Mouse (Mus musculus) thymus, adult 2 months (tissue): ENCODE measurements around the gene Bcl2l13. TPM values are rescaled to one million over a fixed set of nuclear protein-coding genes. Genes with fewer than 3 reads are reported as not detected.

Experiments
- DNase-seq: peaks from one replicate; pipeline ENCODE4 v3.0.0; 2021
- H3K27ac ChIP-seq: fragments of 200-500 bp; 2 replicates; pipeline ENCODE4 v1.5.1; 2012; ENCODE audit warnings: low read length, control low read depth; ENCODE audit not compliant: control insufficient read depth, insufficient read depth
- H3K27me3 ChIP-seq: fragments of 200-500 bp; 2 replicates; pipeline ENCODE4 v1.6.1; 2012; ENCODE audit warnings: mild to moderate bottlenecking, low read length, moderate library complexity, mixed read lengths; ENCODE audit not compliant: control insufficient read depth, insufficient read depth
- H3K36me3 ChIP-seq: fragments of 200-500 bp; 2 replicates; pipeline ENCODE4 v1.6.1; 2012; ENCODE audit warnings: mild to moderate bottlenecking, low read length, moderate library complexity; ENCODE audit not compliant: control insufficient read depth, insufficient read depth
- H3K4me1 ChIP-seq: fragments of 200-500 bp; replicated peaks from 2 replicates; pipeline ENCODE4 v1.6.1; 2012; ENCODE audit warnings: low read length; ENCODE audit not compliant: control insufficient read depth, insufficient read depth
- H3K4me3 ChIP-seq: fragments of 200-500 bp; 2 replicates; pipeline ENCODE4 v1.5.1; 2012; ENCODE audit warnings: mild to moderate bottlenecking, low read length, control low read depth, moderate library complexity; ENCODE audit not compliant: control insufficient read depth, insufficient read depth
- CTCF ChIP-seq: fragments of 200-500 bp; IDR thresholded peaks from 2 replicates; pipeline ENCODE4 v1.5.1; 2012; ENCODE audit warnings: mild to moderate bottlenecking, control low read depth, low read length, moderate library complexity, borderline replicate concordance; ENCODE audit not compliant: control insufficient read depth, poor library complexity, insufficient read depth; ENCODE audit errors: extremely low read depth
- POLR2A ChIP-seq: fragments of 200-500 bp; IDR thresholded peaks from 2 replicates; pipeline ENCODE4 v1.6.1; 2012; ENCODE audit warnings: mild to moderate bottlenecking, low read length, control low read depth, moderate library complexity; ENCODE audit not compliant: control insufficient read depth, poor library complexity, insufficient read depth; ENCODE audit errors: extremely low read depth
- WGBS: fragments of 180-500 bp; shearing (Covaris S2); methylation state at CpG from one replicate; pipeline ENCODE4 v1.1.7; 2018; 5-methylcytosine and 5-hydroxymethylcytosine counted together
- polyA plus RNA-seq: library from polyadenylated mRNA; depleted of rRNA; stranded (reverse); fragments of >200 nt; gene quantifications from 2 replicates; pipeline ENCODE4 v1.2.3, GENCODE M21; 2012

Gene Bcl2l13
- polyA plus RNA-seq, 1 experiment = 43.5 TPM

DNA sequence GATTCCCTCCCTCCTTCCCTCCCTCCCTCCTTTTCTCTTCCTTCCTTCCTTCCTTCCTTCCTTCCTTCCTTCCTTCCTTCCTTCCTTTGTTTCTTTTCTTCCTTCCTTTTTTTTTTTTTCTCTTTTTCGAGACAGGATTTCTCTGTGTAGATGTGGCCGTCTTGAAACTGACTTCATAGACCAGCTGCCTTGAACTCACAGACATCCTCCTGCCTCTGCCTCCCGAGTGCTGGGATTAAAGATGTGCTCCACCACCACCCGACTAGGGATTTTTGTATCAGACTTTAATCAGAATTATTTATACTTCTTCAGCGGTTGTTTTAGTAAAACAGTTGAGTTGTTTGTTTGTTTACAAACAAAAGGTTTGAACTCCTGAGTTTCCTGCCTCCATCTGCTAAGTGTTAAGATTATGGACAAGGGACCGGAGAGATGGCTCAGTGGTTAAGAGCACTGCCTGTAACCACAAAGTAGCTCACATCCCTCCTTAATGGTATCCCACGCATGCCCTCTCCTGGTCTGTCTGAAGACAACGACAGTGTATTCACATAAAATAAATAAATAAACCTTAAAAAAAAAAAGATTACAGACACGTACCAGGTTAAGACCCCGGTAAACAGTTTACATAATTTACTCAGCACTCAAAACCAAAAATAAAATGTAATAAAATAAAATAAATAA is 12.9 kb upstream of the Bcl2l13 start:
- DNase-seq = peak; percentile 15
- no peaks in the 10 kb centered on the region for H3K27me3 ChIP-seq
- TF ChIP-seq CTCF = no peak
- no peak for TF ChIP-seq POLR2A
- no peak overlapping the region for H3K27ac ChIP-seq
- WGBS = 58% methylated on average over 10 of the region's 10 CpGs
- H3K36me3 ChIP-seq = peaks cover 12% of the 10 kb centered on the region
- no peak overlapping the region for H3K4me3 ChIP-seq
- H3K4me1 ChIP-seq = peaks cover 12% of the 10 kb centered on the region

DNA sequence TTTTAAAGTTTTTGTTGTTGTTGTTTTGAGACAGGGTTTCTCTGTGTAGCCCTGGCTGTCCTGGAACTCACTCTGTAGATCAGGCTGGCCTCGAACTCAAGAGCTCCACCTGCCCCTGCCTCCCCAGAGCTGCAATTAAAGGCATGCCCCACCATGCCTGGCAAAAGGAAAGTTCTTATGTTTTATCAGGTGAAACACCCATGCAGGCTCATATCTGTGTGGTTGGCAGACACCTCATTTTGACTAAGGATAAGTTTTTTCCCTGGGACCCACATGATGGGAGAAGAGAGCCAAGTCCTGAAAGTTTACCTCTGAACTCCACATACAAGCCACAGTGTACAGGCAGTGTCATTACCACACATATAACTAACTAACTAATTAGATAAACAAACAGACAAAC is 6.0 kb upstream of the Bcl2l13 start:
- H3K4me1 ChIP-seq = no peaks in the 10 kb centered on the region
- no peaks in the 10 kb centered on the region for H3K36me3 ChIP-seq
- no peak overlapping the region for H3K4me3 ChIP-seq
- TF ChIP-seq CTCF = no peak
- no peak for TF ChIP-seq POLR2A
- no peak for DNase-seq
- 44% methylated on average over 1 of the region's 1 CpGs for WGBS
- no peak overlapping the region for H3K27ac ChIP-seq
- H3K27me3 ChIP-seq = no peaks in the 10 kb centered on the region

DNA sequence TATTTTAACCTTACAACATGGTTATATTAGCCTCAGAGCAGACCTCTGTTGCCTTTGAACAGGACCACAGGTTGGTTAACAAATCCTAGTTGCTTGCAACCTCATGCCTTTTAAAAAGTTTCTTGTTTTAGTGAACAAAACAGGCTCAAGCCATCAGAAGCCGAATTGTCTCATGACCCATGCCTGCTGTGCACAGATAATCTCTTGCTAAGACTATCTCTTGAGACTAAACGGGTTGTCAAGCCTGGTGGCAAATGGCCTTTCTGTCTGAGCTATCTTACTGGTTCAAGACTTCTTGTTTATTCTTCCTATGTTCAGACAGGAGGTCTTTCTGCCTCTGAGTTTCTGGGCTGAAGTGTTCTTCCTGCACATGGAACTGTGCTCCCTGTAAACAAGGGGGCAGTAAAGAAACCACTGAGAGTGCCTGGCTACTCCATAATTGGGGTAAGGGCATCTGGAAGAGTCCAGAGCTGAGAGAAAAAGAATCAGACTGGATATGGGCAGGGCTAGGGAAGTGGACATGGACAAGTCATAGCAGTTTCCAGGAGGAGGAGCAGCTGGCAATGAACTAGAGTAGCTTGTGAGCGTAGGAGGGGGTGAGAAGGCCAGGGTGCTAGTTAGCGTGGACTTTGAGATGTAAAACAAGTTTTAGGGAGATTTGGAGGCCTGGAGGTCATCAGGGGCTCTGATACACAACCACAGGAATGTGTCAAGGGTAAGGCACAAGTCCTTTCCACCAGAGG is 5.0 kb upstream of the Bcl2l13 start:
- DNase-seq = no peak
- TF ChIP-seq POLR2A = no peak
- no peak for TF ChIP-seq CTCF
- Histone ChIP-seq H3K27me3 (no peaks in the 10 kb centered on the region), H3K4me3 (no peak overlapping the region), H3K27ac (no peak overlapping the region), H3K36me3 (no peaks in the 10 kb centered on the region), H3K4me1 (no peaks in the 10 kb centered on the region)
- 93% methylated on average over 4 of the region's 4 CpGs for WGBS

DNA sequence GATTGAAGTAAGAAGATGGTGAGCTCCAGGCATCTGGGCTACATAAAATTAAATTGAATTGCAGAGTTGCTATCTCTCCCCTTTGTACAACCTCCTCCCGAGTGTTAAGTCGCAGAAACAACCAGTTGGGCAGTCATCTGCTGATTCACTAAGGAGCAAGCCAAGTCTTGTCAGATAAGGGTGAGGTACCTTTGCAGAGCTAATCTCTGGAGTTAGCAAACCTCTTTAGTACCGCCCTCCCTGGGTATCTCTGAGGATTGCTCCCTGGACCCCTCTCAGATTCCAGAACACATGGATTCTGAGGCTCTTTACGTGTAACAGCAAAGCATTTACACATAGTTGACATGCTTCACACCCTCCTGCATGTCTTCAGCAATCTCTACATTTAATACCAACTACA is 3.9 kb upstream of the Bcl2l13 start:
- DNase-seq = no peak
- Histone ChIP-seq H3K27me3 (no peaks in the 10 kb centered on the region), H3K36me3 (no peaks in the 10 kb centered on the region), H3K4me1 (no peaks in the 10 kb centered on the region), H3K4me3 (no peak overlapping the region), H3K27ac (no peak overlapping the region)
- TF ChIP-seq POLR2A (no peak), CTCF (no peak)
- 85% methylated on average over 4 of the region's 4 CpGs for WGBS

DNA sequence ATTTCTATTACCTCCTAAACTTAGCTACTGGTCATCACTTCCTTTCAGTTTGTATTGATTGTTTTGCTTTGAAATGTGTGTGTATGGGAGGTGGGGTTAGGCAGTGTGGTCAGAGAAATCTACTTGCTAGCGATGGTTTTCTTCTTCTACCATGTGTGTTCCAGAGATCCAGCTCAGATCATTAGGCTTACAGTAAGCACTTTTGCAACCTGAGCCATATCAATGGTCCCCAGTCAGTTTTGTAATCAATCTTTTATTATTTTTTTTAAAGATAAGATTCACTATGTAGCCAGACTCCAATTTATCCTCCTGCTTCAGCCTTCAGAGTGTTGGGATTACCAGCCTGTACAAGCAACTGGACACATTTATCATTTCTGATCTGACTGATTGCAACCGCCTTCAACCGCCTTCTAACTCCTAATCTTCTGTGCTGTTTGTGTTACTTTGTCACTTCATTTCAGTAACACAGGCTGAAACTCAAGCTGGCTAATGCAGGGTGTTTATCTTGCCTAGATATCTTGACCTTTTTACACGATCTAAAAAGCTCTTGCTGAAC is 1.2 kb upstream of the Bcl2l13 start:
- Histone ChIP-seq H3K4me1 (no peaks in the 10 kb centered on the region), H3K4me3 (no peak overlapping the region), H3K36me3 (no peaks in the 10 kb centered on the region), H3K27ac (no peak overlapping the region), H3K27me3 (no peaks in the 10 kb centered on the region)
- DNase-seq = no peak
- 90% methylated on average over 4 of the region's 4 CpGs for WGBS
- TF ChIP-seq POLR2A (no peak), CTCF (no peak)

DNA sequence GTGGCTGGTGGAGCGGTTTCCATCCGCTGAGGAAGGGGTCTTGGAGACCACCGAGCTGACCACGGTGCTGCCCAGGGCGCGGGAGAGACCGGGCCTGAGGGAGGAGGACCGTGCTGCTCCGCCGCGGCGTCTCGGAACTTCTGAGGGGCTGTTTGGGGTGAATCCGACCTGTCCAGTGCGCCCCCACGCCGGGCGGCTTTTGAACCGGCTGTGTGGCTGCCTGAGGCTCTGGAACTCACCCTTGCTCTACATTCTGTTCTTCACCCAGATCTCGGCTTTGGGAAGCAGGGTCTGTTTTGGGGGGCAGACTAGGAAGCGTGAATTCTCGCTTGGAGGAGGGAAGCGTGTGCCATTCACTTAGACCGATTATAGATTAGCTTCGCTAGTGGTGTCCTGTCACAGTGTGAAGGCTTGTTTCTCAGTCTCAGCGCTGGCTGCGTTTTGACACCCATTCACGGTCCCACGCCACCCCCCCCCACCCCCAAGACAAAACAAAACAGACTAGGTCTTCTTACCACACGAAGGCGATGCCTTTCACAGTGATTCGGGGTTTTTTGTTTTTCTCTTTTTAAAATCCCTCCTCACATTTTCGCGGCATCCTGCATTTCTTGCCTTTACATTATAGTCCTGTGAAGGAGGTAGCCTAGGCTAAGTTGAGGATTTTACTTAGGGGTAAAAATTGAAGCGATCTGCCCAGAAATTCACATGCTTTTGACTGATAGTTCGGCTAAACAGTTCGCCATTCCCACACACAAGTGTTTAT is 558 bp downstream of the Bcl2l13 start:
- peak overlapping the region; percentile 20 for H3K27ac ChIP-seq
- no peaks in the 10 kb centered on the region for H3K27me3 ChIP-seq
- H3K4me1 ChIP-seq = no peaks in the 10 kb centered on the region
- peak overlapping the region; percentile 59 for H3K4me3 ChIP-seq
- no peaks in the 10 kb centered on the region for H3K36me3 ChIP-seq
- 5% methylated on average over 36 of the region's 37 CpGs for WGBS
- DNase-seq = no peak
- TF ChIP-seq CTCF (no peak), POLR2A (no peak)

DNA sequence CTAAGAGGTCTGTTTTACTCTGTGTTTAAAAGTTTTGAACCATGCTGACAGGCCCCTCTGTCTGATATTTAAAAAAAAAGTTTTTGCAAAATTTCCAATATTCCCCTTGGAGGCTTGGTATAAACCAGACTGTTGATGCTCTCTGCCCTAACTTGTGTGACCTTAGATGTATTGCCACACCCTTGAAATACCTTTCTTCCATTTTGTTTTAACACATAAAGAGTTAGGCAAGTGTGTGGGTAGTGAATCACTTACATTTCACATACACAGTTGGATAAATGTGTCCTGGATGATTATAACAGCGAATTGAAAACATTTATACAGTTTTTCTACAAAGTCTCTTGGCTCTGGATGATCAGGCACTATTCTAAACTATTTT is 1.1 kb downstream of the Bcl2l13 start:
- Histone ChIP-seq H3K36me3 (no peaks in the 10 kb centered on the region), H3K4me1 (no peaks in the 10 kb centered on the region), H3K27me3 (no peaks in the 10 kb centered on the region), H3K27ac (no peak overlapping the region), H3K4me3 (no peak overlapping the region)
- TF ChIP-seq POLR2A (no peak), CTCF (no peak)
- 78% methylated on average over 1 of the region's 1 CpGs for WGBS
- no peak for DNase-seq
